Mouse (Mus musculus): Measurements from ENCODE around the gene Syndig1. TPM values are rescaled to one million over a fixed set of nuclear protein-coding genes. Genes with fewer than 3 reads are reported as not detected.

Syndig1 gene
- polyA plus RNA-seq, 1 experiment = 0.12 TPM

GRCm38 (mm10) chr2:150020706-150021105 lies 191.7 kb downstream of the Syndig1 start:
- Histone ChIP-seq H3K4me3 (ENCODE audit: control insufficient read depth, low read depth, low read length) (no peak overlapping the region), H3K27ac (ENCODE audit: control insufficient read depth, insufficient read depth, low read depth, low read length) (no peak overlapping the region), H3K36me3 (ENCODE audit: control insufficient read depth, insufficient read depth, low read length) (no peaks in the 10 kb centered on the region), H3K27me3 (ENCODE audit: control insufficient read depth, insufficient read depth, low read length) (no peaks in the 10 kb centered on the region), H3K4me1 (ENCODE audit: control insufficient read depth, insufficient read depth, low read length) (no peaks in the 10 kb centered on the region)
- no peak for TF ChIP-seq POLR2A (IDR thresholded peaks at IDR 0.05; ENCODE audit: control insufficient read depth, low read depth, low read length)
- TF ChIP-seq CTCF (IDR thresholded peaks at IDR 0.05; ENCODE audit: control insufficient read depth, insufficient read depth, insufficient replicate concordance, low read depth, low read length) = no peak

- Histone ChIP-seq H3K36me3 (ENCODE audit: control insufficient read depth, insufficient read depth, low read length) (no peaks in the 10 kb centered on the region), H3K4me1 (ENCODE audit: control insufficient read depth, insufficient read depth, low read length) (no peaks in the 10 kb centered on the region), H3K27me3 (ENCODE audit: control insufficient read depth, insufficient read depth, low read length) (no peaks in the 10 kb centered on the region), H3K4me3 (ENCODE audit: control insufficient read depth, low read depth, low read length) (no peak overlapping the region), H3K27ac (ENCODE audit: control insufficient read depth, insufficient read depth, low read depth, low read length) (no peak overlapping the region)
- TF ChIP-seq CTCF (IDR thresholded peaks at IDR 0.05; ENCODE audit: control insufficient read depth, insufficient read depth, insufficient replicate concordance, low read depth, low read length) (no peak), POLR2A (IDR thresholded peaks at IDR 0.05; ENCODE audit: control insufficient read depth, low read depth, low read length) (no peak)
These were observed 194.9 kb downstream of the Syndig1 start for GRCm38 (mm10) chr2:150023873-150024339.

- H3K36me3 ChIP-seq (ENCODE audit: control insufficient read depth, insufficient read depth, low read length) = no peaks in the 10 kb centered on the region
- no peak overlapping the region for H3K4me3 ChIP-seq (ENCODE audit: control insufficient read depth, low read depth, low read length)
- TF ChIP-seq POLR2A (IDR thresholded peaks at IDR 0.05; ENCODE audit: control insufficient read depth, low read depth, low read length) (no peak), CTCF (IDR thresholded peaks at IDR 0.05; ENCODE audit: control insufficient read depth, insufficient read depth, insufficient replicate concordance, low read depth, low read length) (no peak)
- no peak overlapping the region for H3K27ac ChIP-seq (ENCODE audit: control insufficient read depth, insufficient read depth, low read depth, low read length)
- H3K4me1 ChIP-seq (ENCODE audit: control insufficient read depth, insufficient read depth, low read length) = peaks cover 4% of the 10 kb centered on the region
- no peaks in the 10 kb centered on the region for H3K27me3 ChIP-seq (ENCODE audit: control insufficient read depth, insufficient read depth, low read length)
These were observed 214.5 kb downstream of the Syndig1 start for GRCm38 (mm10) chr2:150043531-150043930.

Other genes starting within 250 kb of the Syndig1 start
- not detected in 2 replicates for gene C530025M09Rik, start 2.0 kb downstream of the Syndig1 start, polyA plus RNA-seq (2012; rRNA removed)

All from testis, adult 2 months (tissue).